Mouse (Mus musculus) thymus, adult 2 months (tissue): ENCODE measurements at regions not wholly inside any gene's neighbourhood (a gene's known extent, or its start where the extent isn't known, plus 50 kb on each side); places are given as distances from the start of the nearest gene placed in this dataset.

Source experiments
- DNase-seq: peaks from one replicate; pipeline ENCODE4 v3.0.0; 2021
- H3K27ac ChIP-seq: fragments of 200-500 bp; 2 replicates; pipeline ENCODE4 v1.5.1; 2012; ENCODE audit warnings: low read length, control low read depth; ENCODE audit not compliant: control insufficient read depth, insufficient read depth
- H3K27me3 ChIP-seq: fragments of 200-500 bp; 2 replicates; pipeline ENCODE4 v1.6.1; 2012; ENCODE audit warnings: mild to moderate bottlenecking, low read length, moderate library complexity, mixed read lengths; ENCODE audit not compliant: control insufficient read depth, insufficient read depth
- H3K36me3 ChIP-seq: fragments of 200-500 bp; 2 replicates; pipeline ENCODE4 v1.6.1; 2012; ENCODE audit warnings: mild to moderate bottlenecking, low read length, moderate library complexity; ENCODE audit not compliant: control insufficient read depth, insufficient read depth
- H3K4me1 ChIP-seq: fragments of 200-500 bp; replicated peaks from 2 replicates; pipeline ENCODE4 v1.6.1; 2012; ENCODE audit warnings: low read length; ENCODE audit not compliant: control insufficient read depth, insufficient read depth
- H3K4me3 ChIP-seq: fragments of 200-500 bp; 2 replicates; pipeline ENCODE4 v1.5.1; 2012; ENCODE audit warnings: mild to moderate bottlenecking, low read length, control low read depth, moderate library complexity; ENCODE audit not compliant: control insufficient read depth, insufficient read depth
- CTCF ChIP-seq: fragments of 200-500 bp; IDR thresholded peaks from 2 replicates; pipeline ENCODE4 v1.5.1; 2012; ENCODE audit warnings: mild to moderate bottlenecking, control low read depth, low read length, moderate library complexity, borderline replicate concordance; ENCODE audit not compliant: control insufficient read depth, poor library complexity, insufficient read depth; ENCODE audit errors: extremely low read depth
- POLR2A ChIP-seq: fragments of 200-500 bp; IDR thresholded peaks from 2 replicates; pipeline ENCODE4 v1.6.1; 2012; ENCODE audit warnings: mild to moderate bottlenecking, low read length, control low read depth, moderate library complexity; ENCODE audit not compliant: control insufficient read depth, poor library complexity, insufficient read depth; ENCODE audit errors: extremely low read depth
- whole genome bisulfite sequencing: fragments of 180-500 bp; shearing (Covaris S2); methylation state at CpG from one replicate; pipeline ENCODE4 v1.1.7; 2018; 5-methylcytosine and 5-hydroxymethylcytosine counted together

DNA sequence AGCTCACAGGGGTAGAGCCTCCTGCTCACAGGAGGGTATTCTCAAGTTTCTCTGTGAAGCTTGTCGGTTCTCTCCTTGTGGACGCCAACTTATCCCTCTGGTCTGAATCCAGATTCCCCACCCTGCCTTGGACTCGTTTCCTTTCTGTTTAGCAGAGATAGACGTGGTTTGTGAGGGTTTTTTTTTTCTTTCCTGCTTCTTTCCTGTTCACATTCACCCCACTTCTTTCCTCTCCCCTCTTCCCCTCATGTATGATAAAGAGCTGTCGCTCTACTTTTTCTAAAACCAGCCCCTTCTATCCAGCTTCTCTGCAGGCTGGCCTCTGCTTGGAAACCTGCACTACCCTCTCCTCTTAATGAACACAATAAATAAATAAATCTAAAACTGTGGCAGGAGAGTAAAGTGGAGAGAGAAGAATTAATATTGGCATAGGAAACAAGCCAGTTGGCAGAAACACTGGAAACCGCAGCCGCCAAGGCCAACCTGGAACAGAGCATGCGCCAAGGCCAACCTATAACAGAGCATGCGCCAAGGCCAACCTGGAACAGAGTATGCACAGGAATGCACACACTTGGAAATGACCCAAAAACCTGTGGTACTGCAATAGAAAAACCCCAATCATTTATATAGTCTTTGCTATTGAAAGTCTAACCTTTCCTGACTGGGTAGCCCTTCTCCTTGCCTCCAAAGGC is 126.2 kb upstream of the Arid1b start:
- no peak for DNase-seq
- no peak overlapping the region for H3K27ac ChIP-seq
- TF ChIP-seq CTCF (no peak), POLR2A (no peak)

DNA sequence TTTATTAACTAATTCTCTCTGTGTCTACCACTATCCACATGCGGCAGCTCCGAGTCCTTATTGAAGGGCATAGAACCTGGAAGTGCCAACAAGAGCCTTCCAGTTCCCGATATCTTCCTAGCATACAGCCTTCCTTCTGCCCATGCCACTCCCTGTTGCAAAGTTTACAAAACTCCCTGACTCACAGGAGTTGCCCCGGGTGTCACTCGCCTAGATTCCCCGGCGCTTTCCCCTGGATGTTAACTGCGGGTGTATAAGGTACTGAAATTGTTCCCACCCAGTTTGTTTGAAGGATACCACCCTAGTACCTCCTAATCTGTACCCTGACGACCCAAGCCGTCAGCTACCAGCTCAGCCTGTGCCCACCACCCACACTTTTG is 125.7 kb upstream of the Arid1b start:
- H3K4me1 ChIP-seq, result no peaks in the 10 kb centered on the region
- H3K27me3 ChIP-seq, result no peaks in the 10 kb centered on the region
- H3K36me3 ChIP-seq, result no peaks in the 10 kb centered on the region
- no peak overlapping the region for H3K27ac ChIP-seq
- WGBS, result 97% methylated on average over 10 of the region's 10 CpGs
- TF ChIP-seq POLR2A (no peak), CTCF (no peak)
- H3K4me3 ChIP-seq, result no peak overlapping the region
- no peak for DNase-seq

More for the DNA sequence above, 126.2 kb upstream of the Arid1b start:
- Histone ChIP-seq H3K36me3 (no peaks in the 10 kb centered on the region), H3K27me3 (no peaks in the 10 kb centered on the region), H3K4me3 (no peak overlapping the region), H3K4me1 (no peaks in the 10 kb centered on the region)
- WGBS, result 47% methylated on average over 9 of the region's 9 CpGs

DNA sequence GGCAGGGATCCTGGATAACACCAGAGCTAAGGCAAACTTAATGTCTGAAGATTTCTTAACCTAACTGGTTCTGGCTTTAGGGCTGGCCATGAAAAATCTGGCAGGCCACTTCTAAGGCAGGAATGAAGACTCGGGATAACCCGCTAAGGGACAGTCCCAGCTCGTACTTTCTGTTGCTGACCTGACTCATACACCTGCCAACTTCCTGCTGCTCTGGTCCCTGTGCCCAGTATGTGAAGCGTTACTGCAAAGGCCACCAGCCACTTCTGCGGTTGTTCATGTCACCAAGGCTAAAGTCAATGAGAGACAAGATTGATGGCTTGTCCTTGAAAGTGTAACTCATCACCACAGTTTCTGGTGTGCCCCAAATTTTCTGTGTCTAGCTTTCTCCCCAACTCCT is 125.3 kb upstream of the Arid1b start:
- Histone ChIP-seq H3K4me1 (no peaks in the 10 kb centered on the region), H3K27me3 (no peaks in the 10 kb centered on the region), H3K27ac (no peak overlapping the region), H3K36me3 (no peaks in the 10 kb centered on the region), H3K4me3 (no peak overlapping the region)
- no peak for DNase-seq
- TF ChIP-seq POLR2A (no peak), CTCF (no peak)
- WGBS, result 82% methylated on average over 5 of the region's 5 CpGs

DNA sequence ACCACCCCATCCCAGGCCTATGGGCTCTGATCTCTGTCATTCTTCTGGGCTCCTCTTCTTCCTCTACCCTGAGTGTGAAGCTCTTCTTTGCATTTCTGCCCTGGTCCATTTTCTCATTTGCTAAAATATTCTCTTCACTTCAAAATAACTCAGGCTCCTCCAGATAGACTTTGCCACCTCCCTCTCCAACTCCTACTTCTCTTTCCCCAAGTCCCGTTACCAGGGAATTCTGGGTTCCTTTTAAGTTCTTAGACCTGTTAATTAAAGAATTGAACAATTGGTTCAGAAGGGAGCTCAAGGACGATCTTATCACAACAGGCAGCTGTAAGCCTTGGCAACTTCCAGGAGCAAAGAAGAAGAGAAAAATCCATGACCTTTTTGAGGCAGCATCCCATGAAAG is 122.9 kb upstream of the Arid1b start:
- 97% methylated on average over 2 of the region's 2 CpGs for WGBS
- Histone ChIP-seq H3K36me3 (no peaks in the 10 kb centered on the region), H3K4me1 (no peaks in the 10 kb centered on the region), H3K27ac (no peak overlapping the region), H3K4me3 (no peak overlapping the region), H3K27me3 (no peaks in the 10 kb centered on the region)
- no peak for DNase-seq
- no peak for TF ChIP-seq CTCF
- no peak for TF ChIP-seq POLR2A

GRCm38 (mm10) chr17:4874459-4874858 is 119.7 kb upstream of the Arid1b start:
- no peak overlapping the region for H3K27ac ChIP-seq
- H3K4me3 ChIP-seq, result no peak overlapping the region
- DNase-seq, result no peak
- 86% methylated on average over 2 of the region's 2 CpGs for WGBS
- H3K4me1 ChIP-seq, result 0 out of 2 replicates have a peak, but pooled peaks cover 2% of the 10 kb centered on the region
- H3K27me3 ChIP-seq, result no peaks in the 10 kb centered on the region
- no peaks in the 10 kb centered on the region for H3K36me3 ChIP-seq
- TF ChIP-seq POLR2A, result no peak
- no peak for TF ChIP-seq CTCF

GRCm38 (mm10) chr17:4875086-4876046 is 118.8 kb upstream of the Arid1b start:
- 0 out of 2 replicates have a peak, but pooled peaks cover 2% of the 10 kb centered on the region for H3K4me1 ChIP-seq
- no peak overlapping the region for H3K27ac ChIP-seq
- no peak overlapping the region for H3K4me3 ChIP-seq
- H3K36me3 ChIP-seq, result no peaks in the 10 kb centered on the region
- WGBS, result 89% methylated on average over 10 of the region's 10 CpGs
- DNase-seq, result no peak
- no peaks in the 10 kb centered on the region for H3K27me3 ChIP-seq
- TF ChIP-seq CTCF (no peak), POLR2A (no peak)
